Mouse (Mus musculus): Measurements from ENCODE around the gene Cntf. TPM values are rescaled to one million over a fixed set of nuclear protein-coding genes. Genes with fewer than 3 reads are reported as not detected.

Gene Cntf
- polyA plus RNA-seq, 1 experiment from 2014 or later = 1.2 TPM

- Histone ChIP-seq H3K4me2 (peak overlapping the region; percentile 74), H3K4me3 (replicated peaks) (peak overlapping the region; percentile 96), H3K36me3 (no peaks in the 10 kb centered on the region), H3K4me1 (no peaks in the 10 kb centered on the region), H3K27me3 (replicated peaks) (no peaks in the 10 kb centered on the region), H3K9ac (peak overlapping the region; percentile 55; the same call in 1 of the 2 replicates), H3K27ac (peak overlapping the region; percentile 100), H3K9me3 (no peaks in the 10 kb centered on the region)
- WGBS = under 1% methylated on average over 29 of the region's 29 CpGs
- peak; percentile 25 for ATAC-seq (ENCODE audit: insufficient read depth, low FRiP score, low read depth)
Observed at GRCm38 (mm10) chr19:12796328-12796931, 31.0 kb upstream of the Cntf start.

- Histone ChIP-seq H3K27ac (peak within 1 kb of the TSS; percentile 100), H3K4me2 (peak within 1 kb of the TSS; percentile 74), H3K27me3 (replicated peaks) (no peaks in the 10 kb centered on the region), H3K9me3 (no peaks in the 10 kb centered on the region), H3K9ac (peak within 1 kb of the TSS; percentile 97), H3K4me1 (no peaks in the 10 kb centered on the region), H3K36me3 (no peaks in the 10 kb centered on the region), H3K4me3 (replicated peaks) (peak within 1 kb of the TSS; percentile 96)
- peak; percentile 95 for ATAC-seq (ENCODE audit: insufficient read depth, low FRiP score, low read depth)
- under 1% methylated on average over 55 of the region's 76 CpGs for WGBS
Observed at GRCm38 (mm10) chr19:12795511-12796327, 30.3 kb upstream of the Cntf start, which contains the start of the genes Zfp91 and Lpxn. Zfp91 (minus strand) TSS chr19:12796126. Lpxn (plus strand) TSS chr19:12796193.

GRCm38 (mm10) chr19:12795110-12795509, 29.7 kb upstream of the Cntf start:
- no peak for ATAC-seq (ENCODE audit: insufficient read depth, low FRiP score, low read depth)
- H3K4me1 ChIP-seq = no peaks in the 10 kb centered on the region
- peak overlapping the region; percentile 100 for H3K27ac ChIP-seq
- peak overlapping the region; percentile 97 for H3K9ac ChIP-seq
- no peaks in the 10 kb centered on the region for H3K36me3 ChIP-seq
- peak overlapping the region; percentile 51 for H3K4me2 ChIP-seq
- H3K4me3 ChIP-seq (replicated peaks) = peak overlapping the region; percentile 96
- no peaks in the 10 kb centered on the region for H3K27me3 ChIP-seq (replicated peaks)
- H3K9me3 ChIP-seq = no peaks in the 10 kb centered on the region
- under 1% methylated on average over 39 of the region's 63 CpGs for WGBS

GRCm38 (mm10) chr19:12794056-12795044, 28.9 kb upstream of the Cntf start:
- Histone ChIP-seq H3K4me1 (no peaks in the 10 kb centered on the region), H3K36me3 (no peaks in the 10 kb centered on the region), H3K9me3 (no peaks in the 10 kb centered on the region), H3K4me3 (replicated peaks) (peak overlapping the region; percentile 96), H3K4me2 (peak overlapping the region; percentile 51), H3K27ac (peak overlapping the region; percentile 100), H3K27me3 (replicated peaks) (no peaks in the 10 kb centered on the region), H3K9ac (peak overlapping the region; percentile 97)
- WGBS = under 1% methylated on average over 31 of the region's 39 CpGs
- peak; percentile 63 for ATAC-seq (ENCODE audit: insufficient read depth, low FRiP score, low read depth)

- H3K4me1 ChIP-seq = no peaks in the 10 kb centered on the region
- H3K36me3 ChIP-seq = no peaks in the 10 kb centered on the region
- no peak for ATAC-seq (ENCODE audit: insufficient read depth, low FRiP score, low read depth)
- no peak overlapping the region for H3K9ac ChIP-seq
- no peak overlapping the region for H3K4me3 ChIP-seq (replicated peaks)
- H3K27ac ChIP-seq = no peak overlapping the region
- no peak overlapping the region for H3K4me2 ChIP-seq
- H3K27me3 ChIP-seq (replicated peaks) = no peaks in the 10 kb centered on the region
- no peaks in the 10 kb centered on the region for H3K9me3 ChIP-seq
Observed at GRCm38 (mm10) chr19:12792374-12792773, 26.9 kb upstream of the Cntf start.

GRCm38 (mm10) chr19:12787721-12788120, 22.3 kb upstream of the Cntf start:
- Histone ChIP-seq H3K27ac (no peak overlapping the region), H3K9me3 (no peaks in the 10 kb centered on the region), H3K4me3 (replicated peaks) (no peak overlapping the region), H3K36me3 (no peaks in the 10 kb centered on the region), H3K4me2 (no peak overlapping the region), H3K4me1 (no peaks in the 10 kb centered on the region), H3K27me3 (replicated peaks) (no peaks in the 10 kb centered on the region), H3K9ac (no peak overlapping the region)
- WGBS = 85% methylated on average over 4 of the region's 4 CpGs
- ATAC-seq (ENCODE audit: insufficient read depth, low FRiP score, low read depth) = no peak

- no peak for ATAC-seq (ENCODE audit: insufficient read depth, low FRiP score, low read depth)
- no peaks in the 10 kb centered on the region for H3K9me3 ChIP-seq
- H3K4me2 ChIP-seq = no peak overlapping the region
- no peaks in the 10 kb centered on the region for H3K4me1 ChIP-seq
- 82% methylated on average over 2 of the region's 2 CpGs for WGBS
- H3K27ac ChIP-seq = no peak overlapping the region
- H3K36me3 ChIP-seq = no peaks in the 10 kb centered on the region
- no peak overlapping the region for H3K9ac ChIP-seq
- no peaks in the 10 kb centered on the region for H3K27me3 ChIP-seq (replicated peaks)
- H3K4me3 ChIP-seq (replicated peaks) = no peak overlapping the region
Observed at GRCm38 (mm10) chr19:12786803-12787395, 21.5 kb upstream of the Cntf start.

GRCm38 (mm10) chr19:12780437-12780836, 15.0 kb upstream of the Cntf start:
- Histone ChIP-seq H3K9me3 (no peaks in the 10 kb centered on the region), H3K27me3 (replicated peaks) (no peaks in the 10 kb centered on the region), H3K4me1 (no peaks in the 10 kb centered on the region), H3K36me3 (peaks cover 5% of the 10 kb centered on the region), H3K4me3 (replicated peaks) (no peak overlapping the region), H3K4me2 (no peak overlapping the region), H3K9ac (no peak overlapping the region), H3K27ac (no peak overlapping the region)
- ATAC-seq (ENCODE audit: insufficient read depth, low FRiP score, low read depth) = no peak

GRCm38 (mm10) chr19:12770888-12771287, 5.5 kb upstream of the Cntf start:
- no peak overlapping the region for H3K4me3 ChIP-seq (replicated peaks)
- H3K36me3 ChIP-seq = peaks cover 23% of the 10 kb centered on the region
- H3K27me3 ChIP-seq (replicated peaks) = no peaks in the 10 kb centered on the region
- 42% methylated on average over 5 of the region's 5 CpGs for WGBS
- H3K27ac ChIP-seq = no peak overlapping the region
- H3K9me3 ChIP-seq = no peaks in the 10 kb centered on the region
- ATAC-seq (ENCODE audit: insufficient read depth, low FRiP score, low read depth) = no peak
- H3K4me1 ChIP-seq = no peaks in the 10 kb centered on the region
- H3K9ac ChIP-seq = no peak overlapping the region
- no peak overlapping the region for H3K4me2 ChIP-seq

- ATAC-seq (ENCODE audit: insufficient read depth, low FRiP score, low read depth) = peak; percentile 22; the same call in 1 of the 2 replicates
- Histone ChIP-seq H3K9ac (no peak overlapping the region), H3K27me3 (replicated peaks) (no peaks in the 10 kb centered on the region), H3K9me3 (no peaks in the 10 kb centered on the region), H3K36me3 (peaks cover 15% of the 10 kb centered on the region), H3K4me1 (no peaks in the 10 kb centered on the region), H3K27ac (no peak overlapping the region), H3K4me3 (replicated peaks) (no peak overlapping the region), H3K4me2 (no peak overlapping the region)
- 63% methylated on average over 2 of the region's 2 CpGs for WGBS
Observed at GRCm38 (mm10) chr19:12762212-12763130, 3.0 kb downstream of the Cntf start.

Measured in stomach, embryonic 15.5 days (tissue).